23 mouse cellular contexts compared by ENCODE assay signal in the genomic region with DNA sequence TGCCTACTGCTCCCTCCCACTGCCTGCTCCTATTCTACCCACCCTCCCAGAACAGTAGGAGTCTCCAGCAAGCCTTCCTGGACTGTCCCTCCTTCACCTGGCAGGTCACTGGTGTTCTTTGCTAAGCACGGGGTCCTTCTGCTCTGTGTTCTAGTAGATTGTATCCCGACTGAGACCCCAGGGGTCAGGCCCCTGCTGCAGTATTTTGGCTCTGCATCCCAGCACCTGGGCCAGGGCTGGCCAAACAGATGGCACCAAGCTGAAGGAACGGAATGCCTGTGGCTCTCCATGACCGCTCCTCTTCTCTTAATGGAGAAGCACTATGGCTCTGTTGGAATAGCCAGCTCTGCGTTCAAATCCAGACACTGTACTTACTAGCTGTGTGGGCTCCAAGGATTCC. TPM values are rescaled to one million over a fixed set of nuclear protein-coding genes. Genes with fewer than 3 reads are reported as not detected.
DNase-seq lines count a peak whose midpoint lies in the region; ATAC-seq and TF ChIP-seq lines count a peak whose summit lies in the region.
"Had no signal": no experiment of that assay in that cellular context is flagged by ENCODE, and none has a peak within 500 bp of the region (broad histone marks: within the 10 kb centered on the region; RNA-seq: fewer than 3 reads in every experiment).

No protein-coding gene starts in this region.

- DNase-seq in liver, embryonic 11.5 days (ENCODE audit: low spot score) = no peak
- DNase-seq in liver, embryonic 13.5 days = no peak
- DNase-seq in liver, postnatal 0 days = no peak
- DNase-seq in frontal cortex, postnatal 14 days (ENCODE audit: low spot score in 2 of 2) = no peak
- DNase-seq: adrenal gland, adult 8-10 months; adrenal gland, postnatal 36 days; cerebellum, adult 11-12 months; cerebellum, postnatal 36 days; gastrocnemius, postnatal 36 days; heart, adult 11 months; heart, postnatal 10 days; heart, postnatal 4 days had no signal

- no peaks in the 10 kb centered on the region for H3K4me1 ChIP-seq in erythroblast, embryonic 14.5 days (ENCODE audit: control insufficient read depth)
- peaks cover 4% of the 10 kb centered on the region; the same call in 1 of the 2 replicates for H3K4me1 ChIP-seq in liver, embryonic 11.5 days (replicated peaks; ENCODE audit: control insufficient read depth, insufficient read depth, low read length)
- H3K4me1 ChIP-seq in liver, embryonic 13.5 days (replicated peaks) = 0 out of 2 replicates have a peak, but pooled peaks cover 8% of the 10 kb centered on the region
- peaks cover 6% of the 10 kb centered on the region for H3K4me1 ChIP-seq in liver, postnatal 0 days (ENCODE audit: insufficient read depth)
- H3K4me1 ChIP-seq: hindbrain, embryonic 12.5 days had no signal

- peak overlapping the region; percentile 33 for H3K4me3 ChIP-seq in erythroblast, embryonic 14.5 days (replicated peaks)
- H3K4me3 ChIP-seq in liver, embryonic 11.5 days (ENCODE audit: low read depth, low read length) = peak overlapping the region; percentile 15; the same call in 1 of the 2 replicates
- peak overlapping the region; percentile 42 for H3K4me3 ChIP-seq in liver, embryonic 13.5 days (replicated peaks)
- H3K4me3 ChIP-seq in liver, postnatal 0 days (ENCODE audit: low read depth, low read length) = peak overlapping the region; percentile 50
- H3K4me3 ChIP-seq: embryonic facial prominence, embryonic 13.5 days; forebrain, embryonic 10.5 days; hindbrain, embryonic 12.5 days had no signal

- H3K4me2 ChIP-seq in liver, embryonic 11.5 days = peak overlapping the region; percentile 48
- H3K4me2 ChIP-seq in liver, embryonic 13.5 days = peak overlapping the region; percentile 42
- peak overlapping the region; percentile 67 for H3K4me2 ChIP-seq in liver, postnatal 0 days (ENCODE audit: low read depth, low read length)
- H3K4me2 ChIP-seq: embryonic facial prominence, embryonic 13.5 days; hindbrain, embryonic 12.5 days had no signal

- H3K9me3 ChIP-seq in erythroblast, embryonic 14.5 days (ENCODE audit: control insufficient read depth, low read length) = no peaks in the 10 kb centered on the region
- no peaks in the 10 kb centered on the region for H3K9me3 ChIP-seq in liver, embryonic 11.5 days (ENCODE audit: control insufficient read depth, low read length)
- H3K9me3 ChIP-seq in liver, embryonic 13.5 days (replicated peaks) = no peaks in the 10 kb centered on the region
- no peaks in the 10 kb centered on the region for H3K9me3 ChIP-seq in liver, postnatal 0 days (ENCODE audit: low read length)
- H3K9me3 ChIP-seq: embryonic facial prominence, embryonic 13.5 days; forebrain, embryonic 10.5 days; hindbrain, embryonic 12.5 days had no signal

- TF ChIP-seq CTCF in liver, postnatal 0 days (IDR thresholded peaks at IDR 0.05; ENCODE audit: low read depth) = no peak

- H3K9ac ChIP-seq in liver, embryonic 11.5 days (ENCODE audit: low read depth, low read length) = no peak overlapping the region
- H3K9ac ChIP-seq in liver, embryonic 13.5 days = no peak overlapping the region
- peak overlapping the region; percentile 68 for H3K9ac ChIP-seq in liver, postnatal 0 days (replicated peaks)
- H3K9ac ChIP-seq: embryonic facial prominence, embryonic 13.5 days; hindbrain, embryonic 12.5 days had no signal

- H3K27me3 ChIP-seq in erythroblast, embryonic 14.5 days (ENCODE audit: control insufficient read depth) = no peaks in the 10 kb centered on the region
- H3K27me3 ChIP-seq in liver, embryonic 11.5 days (replicated peaks; ENCODE audit: control insufficient read depth, insufficient read depth, low read length) = no peaks in the 10 kb centered on the region
- no peaks in the 10 kb centered on the region for H3K27me3 ChIP-seq in liver, embryonic 13.5 days
- no peaks in the 10 kb centered on the region for H3K27me3 ChIP-seq in liver, postnatal 0 days (ENCODE audit: insufficient read depth, low read length)

- H3K36me3 ChIP-seq in erythroblast, embryonic 14.5 days (ENCODE audit: control insufficient read depth) = no peaks in the 10 kb centered on the region
- no peaks in the 10 kb centered on the region for H3K36me3 ChIP-seq in liver, embryonic 11.5 days (ENCODE audit: control insufficient read depth, insufficient read depth, low read length)
- H3K36me3 ChIP-seq in liver, embryonic 13.5 days = no peaks in the 10 kb centered on the region
- H3K36me3 ChIP-seq in liver, postnatal 0 days (replicated peaks; ENCODE audit: insufficient read depth, low read length) = no peaks in the 10 kb centered on the region
- H3K36me3 ChIP-seq: embryonic facial prominence, embryonic 13.5 days; forebrain, embryonic 10.5 days; hindbrain, embryonic 12.5 days had no signal

- no peak for ATAC-seq in erythroblast, adult 5-6 weeks (replicated peaks; ENCODE audit: low FRiP score, poor library complexity, severe bottlenecking)
- no peak for ATAC-seq in liver, embryonic 11.5 days (replicated peaks; ENCODE audit: low FRiP score)
- no peak for ATAC-seq in liver, embryonic 13.5 days (ENCODE audit: low read depth)
- ATAC-seq in liver, postnatal 0 days = no peak
- ATAC-seq in inflammation-experienced regulatory T-cells, adult 6 months = no peak
- ATAC-seq: forebrain, embryonic 14.5 days; hindbrain, embryonic 16.5 days had no signal

- 81% methylated on average over 5 of the region's 5 CpGs for WGBS in liver, embryonic 11.5 days
- 73% methylated on average over 5 of the region's 5 CpGs for WGBS in liver, embryonic 13.5 days (ENCODE audit: insufficient replicate concordance)
- 65% methylated on average over 5 of the region's 5 CpGs for WGBS in liver, postnatal 0 days (ENCODE audit: insufficient replicate concordance)

- no peak for TF ChIP-seq EP300 in liver, postnatal 0 days (IDR thresholded peaks at IDR 0.05; ENCODE audit: low read depth)

- no peak overlapping the region for H3K27ac ChIP-seq in liver, embryonic 11.5 days (ENCODE audit: low read depth, low read length)
- no peak overlapping the region for H3K27ac ChIP-seq in liver, embryonic 13.5 days
- peak overlapping the region; percentile 89 for H3K27ac ChIP-seq in liver, postnatal 0 days (ENCODE audit: low read depth)
- H3K27ac ChIP-seq: embryonic facial prominence, embryonic 13.5 days; forebrain, embryonic 10.5 days; hindbrain, embryonic 12.5 days had no signal

RNA-seq across cellular contexts. Expression of a gene that starts 0.7 kb away (rescaled TPM):
- 0.01 TPM in 1 of 2 replicates, not detected in the other for polyA plus RNA-seq in erythroblast, embryonic 14.5 days (2012)
- not detected in 2 replicates for total RNA-seq in erythroblast, adult 5-6 weeks (2015; ENCODE audit: low replicate concordance)
- total RNA-seq in erythroblast, adult 5-6 weeks (2017; ENCODE audit: low replicate concordance) = not detected in 2 replicates
- 1.3 and 1.5 TPM in 2 replicates for polyA plus RNA-seq in liver, embryonic 11.5 days (2014; fragmentation: Nextera tagmentation; extraction: Ambion mirVana)
- polyA plus RNA-seq in liver, embryonic 13.5 days (2015; fragmentation: Nextera tagmentation; extraction: Ambion mirVana) = 1.7 TPM in 2 replicates
- polyA plus RNA-seq in liver, postnatal 0 days (2015; fragmentation: Nextera tagmentation; extraction: Ambion mirVana) = 10.9 and 12.0 TPM in 2 replicates
- polyA plus RNA-seq in inflammation-experienced regulatory T-cells, adult 6 months (2017; shearing (Covaris generic)) = not detected
- total RNA-seq: ES-E14; gastrocnemius, postnatal 36 days; heart, postnatal 4 days had no signal
- polyA plus RNA-seq: embryonic facial prominence, embryonic 13.5 days; forebrain, embryonic 10.5 days; forebrain, embryonic 14.5 days; heart, embryonic 14.5 days; hindbrain, embryonic 12.5 days; hindbrain, embryonic 16.5 days had no signal

RNA-seq across cellular contexts. Expression of a gene that starts 16.5 kb away (rescaled TPM):
- not detected in 2 replicates for polyA plus RNA-seq in erythroblast, embryonic 14.5 days (2012)
- not detected in 2 replicates for total RNA-seq in erythroblast, adult 5-6 weeks (2015; ENCODE audit: low replicate concordance)
- 0.09 TPM in 1 of 2 replicates, not detected in the other for total RNA-seq in erythroblast, adult 5-6 weeks (2017; ENCODE audit: low replicate concordance)
- 0.08 and 0.14 TPM in 2 replicates for polyA plus RNA-seq in liver, embryonic 11.5 days (2014; fragmentation: Nextera tagmentation; extraction: Ambion mirVana)
- polyA plus RNA-seq in liver, embryonic 13.5 days (2015; fragmentation: Nextera tagmentation; extraction: Ambion mirVana) = 0.08 TPM in 1 of 2 replicates, not detected in the other
- 0.11 TPM in 2 replicates for polyA plus RNA-seq in liver, postnatal 0 days (2015; fragmentation: Nextera tagmentation; extraction: Ambion mirVana)
- under 1 TPM in 1 of 3 experiments, not detected in 2; 0.07 TPM for polyA plus RNA-seq in inflammation-experienced regulatory T-cells, adult 6 months (2017; shearing (Covaris generic))

RNA-seq across cellular contexts. Expression of a gene that starts 44.0 kb away (rescaled TPM):
- polyA plus RNA-seq in erythroblast, embryonic 14.5 days (2012) = 0.22 and 0.35 TPM in 2 replicates
- total RNA-seq in erythroblast, adult 5-6 weeks (2015; ENCODE audit: low replicate concordance) = 1.0 TPM in 1 of 2 replicates, not detected in the other
- 0.77 and 2.1 TPM in 2 replicates for total RNA-seq in erythroblast, adult 5-6 weeks (2017; ENCODE audit: low replicate concordance)
- 31.1 and 37.5 TPM in 2 replicates for polyA plus RNA-seq in liver, embryonic 11.5 days (2014; fragmentation: Nextera tagmentation; extraction: Ambion mirVana)
- 17.2 and 21.8 TPM in 2 replicates for polyA plus RNA-seq in liver, embryonic 13.5 days (2015; fragmentation: Nextera tagmentation; extraction: Ambion mirVana)
- polyA plus RNA-seq in liver, postnatal 0 days (2015; fragmentation: Nextera tagmentation; extraction: Ambion mirVana) = 17.5 and 17.7 TPM in 2 replicates
- not detected for polyA plus RNA-seq in inflammation-experienced regulatory T-cells, adult 6 months (2017; shearing (Covaris generic))
- total RNA-seq: gastrocnemius, adult 8-10 months; gastrocnemius, postnatal 36 days had no signal

Comparison
In these comparisons a context has a peak if more than half of its experiments do, and no peak if none do; other contexts are left out.
1. RNA of a gene that starts 44.0 kb away (polyA plus RNA-seq): 31.1 to 37.5 TPM in liver, embryonic 11.5 days, 17.5 to 17.7 TPM in liver, postnatal 0 days and 17.2 to 21.8 TPM in liver, embryonic 13.5 days; 0.22 to 0.35 TPM in erythroblast, embryonic 14.5 days and not detected in inflammation-experienced regulatory T-cells, adult 6 months; every median in the first group is over 10 times any median in the second.
2. Peak in every context shown above with its lines, with median percentiles within 50 percentile points of each other: H3K4me3 ChIP-seq and H3K4me2 ChIP-seq.